Mouse (Mus musculus): ENCODE results near the gene Nf1.

The Nf1 gene

DNA sequence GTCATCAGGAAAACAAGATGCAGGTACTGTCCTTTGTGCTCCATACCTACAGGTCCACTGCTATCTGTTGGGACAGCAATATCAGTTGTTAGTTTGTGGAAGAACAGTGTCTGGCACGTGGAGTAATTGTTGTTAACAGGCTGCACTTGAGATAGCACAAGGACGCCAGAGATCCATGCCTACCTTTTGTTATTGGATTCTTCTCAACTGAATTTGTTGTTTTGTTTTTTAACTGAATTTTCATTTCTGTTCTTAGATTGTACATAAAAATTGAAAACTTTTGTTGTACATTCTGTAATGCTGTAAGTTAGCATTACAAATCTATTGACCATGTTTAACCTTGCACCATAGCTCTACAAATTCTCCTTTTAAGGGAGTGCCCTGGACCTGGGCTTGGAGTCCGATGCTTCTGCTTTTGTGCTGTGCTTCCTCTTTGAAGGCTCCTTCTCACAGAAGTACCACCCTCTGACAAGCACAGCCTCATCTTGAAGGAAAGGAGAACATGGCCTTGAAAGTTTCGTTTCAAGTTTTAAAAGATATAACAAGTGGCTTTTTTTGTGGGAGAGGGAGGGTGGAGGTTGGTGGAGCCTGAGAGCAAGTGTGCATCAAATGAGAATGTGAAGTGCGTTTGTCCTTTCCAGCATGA, 188.4 kb downstream of the Nf1 start:
- no peak for DNase-seq (ENCODE audit: low spot score)

DNA sequence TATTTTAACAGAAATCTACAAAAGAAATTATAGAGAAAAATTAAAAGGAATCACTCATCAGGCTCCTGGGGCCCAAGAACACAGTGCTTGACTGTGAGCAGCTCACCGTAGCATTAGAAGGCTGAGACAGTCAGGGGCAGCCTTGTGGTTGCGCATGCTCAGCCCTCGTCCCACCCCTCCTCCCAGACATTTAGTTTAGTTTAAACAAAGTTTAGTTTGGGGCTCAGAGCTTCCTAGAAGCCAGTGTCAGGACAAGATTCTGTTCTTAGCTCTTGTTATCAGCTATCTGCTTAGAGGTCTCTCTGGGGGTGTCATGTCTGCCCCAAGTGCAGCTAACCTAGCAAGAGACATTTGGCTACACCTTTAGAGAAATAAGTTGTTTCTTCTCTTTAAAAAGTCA, 189.1 kb downstream of the Nf1 start:
- DNase-seq (ENCODE audit: low spot score) = no peak

DNA sequence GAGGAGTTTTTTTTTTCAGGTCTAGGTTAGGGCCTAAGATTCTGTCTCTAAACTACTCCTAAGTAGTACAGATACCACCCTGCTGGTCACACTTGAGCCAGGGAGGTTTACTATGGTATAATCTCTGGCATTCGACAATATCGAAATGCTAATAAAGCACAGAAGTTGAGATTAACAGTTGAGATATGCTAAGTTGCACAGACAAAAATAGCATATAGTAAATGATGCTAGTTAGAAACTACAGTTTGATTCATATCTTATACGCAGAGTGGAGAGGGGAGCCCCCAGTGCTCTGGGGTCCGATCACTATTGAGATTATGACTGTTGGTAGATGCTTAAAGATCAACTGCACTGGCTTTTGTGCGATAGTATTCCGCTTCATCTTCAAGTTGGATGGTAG, 189.7 kb downstream of the Nf1 start:
- no peak for DNase-seq (ENCODE audit: low spot score)

DNA sequence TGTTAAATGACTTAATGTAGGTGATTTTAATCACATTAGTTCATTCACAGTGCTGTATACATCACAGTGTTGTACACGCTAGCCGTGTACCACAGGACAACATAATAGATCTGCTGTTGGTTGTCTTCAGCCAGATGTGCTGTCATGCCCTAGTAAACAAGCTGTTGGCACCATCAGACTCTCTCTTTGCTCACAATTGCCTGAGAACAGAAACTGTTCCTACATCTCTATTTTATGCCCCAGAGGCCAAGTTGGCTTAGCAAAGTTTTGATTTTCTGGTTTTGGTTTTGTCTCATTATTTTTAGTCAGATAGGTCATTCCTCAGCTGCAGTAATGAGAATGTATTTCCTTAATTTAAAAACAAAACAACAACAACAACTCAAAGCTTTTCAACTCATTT, 190.2 kb downstream of the Nf1 start:
- no peak for DNase-seq (ENCODE audit: low spot score)

DNA sequence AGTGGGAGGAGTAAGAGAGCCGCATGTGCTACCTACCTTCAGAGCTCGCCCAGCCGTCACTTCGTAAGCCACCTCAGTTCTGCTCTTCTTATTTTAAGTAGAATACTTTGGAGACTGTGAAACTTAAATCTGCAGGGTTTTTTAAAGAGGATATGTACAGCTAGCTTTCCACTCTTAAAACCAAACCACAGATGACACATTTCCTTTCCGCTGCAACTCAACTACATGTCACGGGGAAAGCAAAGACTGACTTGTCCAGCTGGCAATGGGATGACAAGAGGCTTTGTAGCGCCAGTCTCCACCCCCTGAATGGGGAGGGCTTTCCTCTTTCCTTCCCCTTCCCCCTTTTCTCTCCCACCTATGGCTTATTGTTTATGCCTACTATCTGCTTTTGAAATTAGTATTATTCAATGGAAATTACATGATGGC, 190.9 kb downstream of the Nf1 start, which contains the start of the genes Evi2 and Evi2a:
TSS of gene Evi2 (minus strand) at position 257 of the 429 bp plus-strand sequence.
TSS of gene Evi2a (minus strand) at position 277 of the 429 bp plus-strand sequence.
- no peak for DNase-seq (ENCODE audit: low spot score)

DNA sequence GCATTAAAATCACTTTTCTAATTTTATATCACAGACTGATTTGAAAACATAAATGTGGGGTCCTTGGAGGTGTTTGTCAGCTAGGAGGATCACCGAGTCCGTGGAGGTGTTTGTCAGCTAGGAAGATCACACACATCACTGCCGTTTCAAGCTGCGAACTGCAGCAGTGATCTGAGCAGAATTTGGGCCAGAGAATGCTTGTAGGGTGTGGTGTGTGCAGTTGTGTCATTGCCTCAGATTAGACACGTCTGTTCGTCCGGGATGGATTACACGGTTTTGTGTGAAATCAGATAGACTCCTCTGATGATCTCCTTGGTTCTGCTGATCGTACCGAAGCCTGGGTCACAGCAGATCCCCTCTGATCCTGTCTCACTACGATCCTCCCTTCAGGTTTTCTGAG, 191.3 kb downstream of the Nf1 start:
- no peak for DNase-seq (ENCODE audit: low spot score)

DNA sequence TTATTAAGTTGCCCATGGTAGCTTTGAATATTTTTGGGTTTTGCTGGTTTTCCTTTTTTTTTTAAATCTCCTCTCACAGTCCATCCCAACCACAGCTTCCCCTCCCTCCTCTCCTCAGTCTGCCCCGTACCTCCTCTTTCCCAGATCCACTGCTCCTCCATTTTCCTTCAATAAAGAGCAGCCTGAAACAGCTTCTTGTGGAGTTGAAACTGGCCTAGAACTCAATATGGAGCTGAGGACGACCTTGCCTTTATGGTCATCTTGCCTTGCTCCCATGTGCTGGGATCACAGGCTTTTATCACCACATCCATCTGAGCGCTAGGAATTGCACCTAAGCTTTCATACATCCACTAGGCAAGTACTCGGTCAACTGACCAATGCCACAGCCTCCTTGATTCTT, 192.0 kb downstream of the Nf1 start:
- DNase-seq (ENCODE audit: low spot score) = no peak

DNA sequence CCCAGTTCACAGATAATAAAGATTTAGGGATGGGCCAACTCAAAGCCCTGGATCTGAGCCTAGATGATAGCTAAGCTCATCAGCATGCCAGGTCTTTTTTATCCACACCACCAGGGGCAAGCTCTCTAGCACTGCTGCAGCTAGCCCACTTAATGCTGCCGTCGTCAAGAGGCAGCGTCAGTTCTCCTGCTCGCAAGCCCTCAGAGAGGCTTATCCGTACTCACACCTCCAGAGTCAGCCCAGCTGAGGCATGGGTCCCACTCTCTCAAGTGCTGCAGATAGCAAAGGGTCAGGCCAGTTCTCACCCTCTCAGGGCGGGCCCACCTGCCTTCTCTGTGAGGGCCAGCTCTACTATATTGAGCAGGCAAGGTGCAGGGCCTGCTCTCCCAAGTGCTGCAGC, 193.8 kb downstream of the Nf1 start:
- DNase-seq (ENCODE audit: low spot score) = no peak

DNA sequence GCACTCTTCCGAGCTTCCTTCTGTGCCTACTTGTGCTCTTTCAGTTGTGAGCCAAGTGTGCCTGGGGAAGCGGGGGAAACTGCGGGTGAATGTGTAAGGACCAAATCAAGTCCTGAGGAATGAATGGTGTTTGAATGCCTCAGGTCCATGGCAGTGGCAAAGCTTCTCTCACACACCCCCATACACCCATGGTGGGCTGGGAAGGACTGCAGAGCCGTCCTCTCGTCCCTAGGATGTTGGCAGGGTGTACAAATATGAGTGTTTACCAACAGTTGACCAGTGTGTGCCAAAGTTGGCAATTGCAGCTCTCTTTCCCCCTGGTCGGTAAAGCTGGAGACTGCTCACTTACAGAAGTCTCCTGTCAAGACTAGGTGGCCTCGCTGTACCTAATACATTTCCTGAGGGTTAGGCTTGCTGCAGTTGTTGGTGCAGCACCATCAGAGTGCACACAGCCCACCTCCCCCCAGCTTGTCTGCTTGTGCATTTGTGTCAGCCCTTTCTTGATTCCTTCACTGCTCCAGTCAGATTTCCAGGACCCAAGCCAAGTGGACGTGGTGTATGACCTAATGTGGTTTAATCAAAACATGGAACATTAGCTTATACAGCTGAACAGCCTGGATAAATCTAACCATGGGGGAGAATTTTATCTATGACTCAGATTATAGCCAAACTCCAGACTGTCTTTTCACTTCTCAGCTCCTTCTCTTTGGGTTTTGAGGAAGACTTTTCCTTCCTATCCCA, 194.6 kb downstream of the Nf1 start:
- DNase-seq (ENCODE audit: low spot score) = no peak

DNA sequence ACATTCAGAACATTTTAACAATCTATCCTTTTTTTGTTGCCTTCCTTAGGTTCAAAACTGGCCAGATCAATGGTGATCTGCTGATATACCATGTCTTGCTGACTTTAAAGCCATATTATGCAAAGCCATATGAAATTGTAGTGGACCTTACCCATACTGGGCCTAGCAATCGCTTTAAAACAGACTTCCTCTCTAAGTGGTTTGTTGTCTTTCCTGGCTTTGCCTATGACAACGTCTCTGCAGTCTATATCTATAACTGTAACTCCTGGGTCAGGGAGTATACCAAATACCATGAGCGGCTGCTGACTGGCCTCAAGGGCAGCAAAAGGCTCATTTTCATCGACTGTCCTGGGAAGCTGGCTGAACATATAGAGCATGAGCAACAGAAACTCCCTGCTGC, 196.1 kb downstream of the Nf1 start:
- no peak for DNase-seq (ENCODE audit: low spot score)

DNA sequence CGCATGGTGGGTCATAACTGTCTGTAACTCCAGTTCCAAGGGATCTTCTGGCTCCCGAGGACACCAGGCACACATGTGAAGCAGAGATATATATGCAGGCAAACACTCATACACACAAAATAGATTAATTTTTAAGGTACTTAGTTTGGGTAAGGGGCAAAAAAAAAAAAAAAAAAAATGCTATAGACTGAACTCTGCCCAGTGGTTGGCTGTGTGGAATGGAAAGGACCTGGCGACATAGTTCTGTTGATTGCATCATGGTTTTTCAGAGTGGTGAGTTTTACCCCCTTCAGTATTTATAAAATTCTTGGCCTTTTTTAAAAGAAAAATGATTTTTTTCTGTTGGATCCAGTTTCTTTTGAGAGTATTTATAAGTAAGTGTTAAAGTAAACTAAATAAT, 196.8 kb downstream of the Nf1 start:
- no peak for DNase-seq (ENCODE audit: low spot score)

DNA sequence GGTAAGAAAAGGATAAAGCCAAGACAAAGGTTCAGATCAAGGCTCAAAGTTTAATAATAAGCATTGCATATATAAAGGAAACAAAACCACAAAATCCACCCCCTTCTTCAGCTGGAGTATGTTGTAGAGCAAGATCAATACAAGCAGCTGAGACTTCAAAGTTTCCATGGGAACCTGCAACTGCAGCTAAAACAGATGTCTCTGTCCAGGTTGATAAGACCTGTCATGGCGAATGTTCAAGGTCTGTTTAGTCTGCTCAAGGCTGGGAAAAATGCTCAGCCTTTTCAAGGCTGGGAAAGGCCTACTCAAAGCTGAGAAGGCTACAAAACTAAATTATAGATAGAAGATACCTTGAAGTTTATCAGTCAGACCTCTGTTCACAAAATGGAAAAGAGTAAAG, 213.1 kb downstream of the Nf1 start:
- no peak for DNase-seq (ENCODE audit: low spot score)

DNA sequence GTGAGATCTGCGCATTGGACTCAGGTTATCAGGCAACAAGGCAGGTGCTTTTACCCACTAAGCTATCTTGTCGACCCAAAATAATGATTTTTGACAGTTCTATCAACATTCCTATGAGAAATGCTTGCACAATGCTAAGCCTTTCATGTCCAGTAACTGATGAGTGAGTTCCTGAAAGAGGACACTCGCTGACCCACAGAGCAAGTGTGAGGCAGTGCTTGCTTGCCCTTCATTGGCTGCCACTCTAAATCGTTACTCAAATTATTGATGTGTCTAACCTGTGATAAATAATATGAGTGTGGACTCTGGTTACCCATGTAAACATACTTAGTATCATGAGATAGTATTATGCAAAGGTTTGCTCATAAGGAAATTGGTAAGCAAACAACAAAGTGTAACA, 221.0 kb downstream of the Nf1 start:
- DNase-seq (ENCODE audit: low spot score) = no peak

DNA sequence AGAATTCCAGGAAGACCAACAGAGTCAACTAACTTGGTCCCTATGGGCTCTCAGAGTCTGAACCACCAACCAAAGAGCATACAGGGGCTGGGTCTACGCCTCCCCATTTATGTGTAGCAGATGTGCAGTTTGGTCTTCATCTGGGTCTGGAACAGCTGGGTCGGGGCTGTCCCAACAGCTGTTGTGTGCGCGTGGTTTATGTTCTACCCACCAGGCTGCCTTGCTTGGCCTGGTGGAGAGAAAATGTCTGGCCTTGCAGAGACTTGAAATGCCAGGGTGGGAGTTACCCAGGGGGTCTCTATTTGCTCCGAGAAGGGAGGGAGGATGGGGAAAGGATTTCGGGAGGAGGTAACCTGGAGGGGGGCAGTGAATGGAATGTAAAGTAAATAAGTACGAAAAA, 224.0 kb downstream of the Nf1 start:
- no peak for DNase-seq (ENCODE audit: low spot score)

DNA sequence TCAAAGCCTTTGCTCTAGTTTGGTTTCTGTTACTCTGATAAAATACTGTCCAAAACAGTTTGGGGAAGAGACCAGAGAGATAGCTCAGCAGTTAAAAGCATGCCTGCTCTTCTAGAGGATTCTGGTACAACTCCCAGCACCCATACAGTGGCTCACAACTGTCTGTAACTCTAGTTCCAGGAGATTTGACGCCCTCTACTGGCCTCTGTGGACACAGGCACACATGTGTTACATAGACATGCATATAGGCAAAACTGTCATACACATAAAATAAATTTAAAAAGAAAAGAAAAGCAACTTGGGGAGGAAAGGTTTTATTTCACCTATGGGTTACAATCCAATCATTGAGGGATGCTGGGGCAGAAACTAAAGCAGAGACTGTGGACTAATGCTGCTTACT, 227.5 kb downstream of the Nf1 start:
- no peak for DNase-seq (ENCODE audit: low spot score)

DNA sequence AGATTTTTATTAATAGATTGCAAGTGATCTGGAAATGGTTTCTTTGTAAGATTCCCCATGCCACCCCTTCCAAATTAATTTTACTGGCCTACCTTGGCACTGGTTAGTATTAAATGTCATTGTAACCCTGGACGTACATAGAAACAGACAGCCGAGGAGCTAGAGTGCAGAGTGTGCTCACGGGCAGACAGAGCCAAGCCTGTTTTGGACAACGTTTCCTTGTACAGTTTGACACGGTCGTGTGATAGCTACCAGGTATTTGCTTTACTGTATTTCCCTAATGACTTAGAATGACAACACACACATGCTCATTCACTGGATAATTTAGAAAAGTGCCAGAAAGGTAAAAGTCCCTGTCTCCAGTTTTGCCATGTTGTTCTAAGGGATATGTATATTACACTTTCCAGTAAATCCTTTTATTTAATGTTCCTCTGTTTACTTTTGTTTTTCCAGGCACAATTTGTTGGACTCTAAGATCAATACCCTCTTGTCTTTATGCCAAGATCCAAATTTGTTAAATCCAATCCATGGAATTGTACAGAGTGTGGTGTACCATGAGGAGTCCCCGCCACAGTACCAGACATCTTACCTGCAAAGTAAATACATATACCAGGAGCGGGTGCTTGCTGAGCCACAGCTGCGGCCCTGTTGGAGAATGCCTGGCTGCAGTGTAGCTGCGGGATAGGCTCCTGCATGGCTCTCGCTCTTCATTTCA, 228.9 kb downstream of the Nf1 start:
- DNase-seq (ENCODE audit: low spot score) = no peak

DNA sequence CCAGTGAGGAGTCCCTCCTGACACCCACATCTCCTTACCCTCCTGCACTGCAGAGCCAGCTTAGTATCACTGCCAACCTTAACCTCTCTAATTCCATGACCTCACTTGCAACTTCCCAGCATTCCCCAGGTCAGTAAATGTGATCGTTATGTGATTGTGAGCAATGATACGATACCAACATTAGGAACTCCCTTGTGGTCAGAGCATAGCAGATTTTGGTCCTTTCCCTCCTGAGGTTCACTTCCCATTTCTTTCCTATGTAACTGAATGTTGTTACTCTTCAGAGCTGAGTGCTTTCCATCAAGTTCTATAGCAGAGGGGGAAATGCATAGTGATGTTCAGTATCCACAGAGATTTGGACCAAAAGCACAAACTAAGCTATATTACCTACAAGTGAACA, 230.8 kb downstream of the Nf1 start:
- DNase-seq (ENCODE audit: low spot score) = no peak

DNA sequence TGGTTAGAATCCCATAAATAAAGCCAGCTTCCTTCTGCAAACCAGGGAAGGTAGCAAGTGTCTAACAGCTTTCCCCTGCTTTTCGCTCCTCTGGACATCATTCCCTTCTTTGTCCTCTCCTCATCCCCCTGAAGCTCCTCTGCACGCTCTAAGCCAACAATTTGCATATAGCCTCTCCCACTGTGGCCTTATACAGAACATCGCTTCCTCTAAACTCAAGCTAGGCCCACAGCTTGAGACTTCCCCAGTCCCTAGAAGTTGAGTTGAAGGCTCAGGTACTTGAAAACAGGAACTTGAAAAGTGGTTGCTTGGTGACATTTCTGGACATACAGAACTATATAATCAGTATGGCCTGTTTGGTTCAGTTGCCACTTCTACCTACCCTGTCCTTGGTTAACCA, 234.3 kb downstream of the Nf1 start:
- DNase-seq (ENCODE audit: low spot score) = no peak

DNA sequence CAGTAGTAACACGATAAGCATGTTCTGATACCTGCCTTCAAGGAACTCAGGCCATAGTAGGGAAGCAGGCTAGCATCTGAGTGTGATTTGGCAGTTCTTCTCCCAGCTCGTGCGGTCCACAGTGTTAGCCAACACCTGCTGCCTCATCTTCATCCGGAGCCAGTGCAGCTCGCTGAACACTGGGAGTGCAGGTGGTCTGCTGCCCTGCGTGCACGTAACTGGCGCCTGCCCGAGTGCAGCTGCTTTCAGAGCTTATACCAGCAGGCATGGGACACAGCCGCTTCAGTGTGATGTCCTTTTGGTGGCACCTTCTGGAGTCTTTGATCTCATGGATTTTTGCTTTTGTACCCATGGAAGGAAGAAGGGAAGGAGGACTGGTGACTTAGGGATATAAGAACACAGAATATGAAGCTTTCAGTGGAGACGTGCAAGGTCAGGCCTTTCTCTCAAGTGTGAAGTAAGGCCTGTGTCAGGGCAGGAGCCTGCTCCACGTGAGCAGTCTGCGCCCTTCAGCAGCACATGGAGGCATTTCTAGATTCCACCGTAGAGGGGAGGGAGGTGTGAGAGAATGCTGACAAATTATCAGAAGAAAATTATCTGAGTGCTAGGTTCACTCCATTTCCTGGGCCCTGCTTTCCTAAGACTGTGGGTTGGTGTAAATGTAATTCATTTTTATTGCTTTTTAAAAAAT, 236.0 kb downstream of the Nf1 start:
- DNase-seq (ENCODE audit: low spot score) = no peak

DNA sequence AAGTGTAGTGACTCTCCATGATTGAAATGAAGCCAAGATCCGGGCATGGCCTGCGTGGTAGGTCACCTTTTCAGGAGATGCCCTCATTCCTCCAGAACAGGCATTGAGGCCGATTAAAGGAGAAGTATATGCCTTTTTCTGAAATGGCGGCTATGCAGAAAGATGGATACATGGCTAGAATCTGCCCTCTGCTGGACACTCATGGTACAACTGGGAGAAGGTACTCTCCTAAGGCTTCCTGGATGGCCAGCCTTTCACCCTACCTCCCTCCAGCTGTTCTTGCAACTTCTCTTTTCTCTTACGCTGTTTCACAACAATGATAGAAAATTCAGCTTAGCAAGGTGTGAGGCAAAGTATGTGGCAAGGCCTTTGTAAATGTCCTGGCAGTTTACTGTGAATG, 238.2 kb downstream of the Nf1 start:
- no peak for DNase-seq (ENCODE audit: low spot score)

DNA sequence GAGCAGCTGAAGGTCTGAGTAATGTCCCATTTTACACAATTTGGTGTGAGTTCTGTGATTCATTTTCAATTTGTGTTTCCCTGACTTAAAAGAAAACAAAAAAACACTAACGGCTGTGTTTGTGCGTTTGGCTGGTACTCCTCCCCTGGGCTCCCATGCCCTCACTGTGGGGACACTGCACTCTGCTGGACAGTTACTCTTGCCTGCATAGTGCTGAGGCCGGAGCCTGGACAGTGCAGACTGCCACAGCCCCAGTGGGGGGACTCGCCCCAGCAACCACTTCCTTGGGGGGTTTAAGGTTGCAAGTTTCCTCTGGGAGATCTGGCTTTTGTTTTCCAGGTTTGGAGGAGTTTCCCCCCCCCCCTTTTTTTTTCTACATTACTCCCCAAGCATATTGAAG, 241.2 kb downstream of the Nf1 start:
- DNase-seq (ENCODE audit: low spot score) = no peak

DNA sequence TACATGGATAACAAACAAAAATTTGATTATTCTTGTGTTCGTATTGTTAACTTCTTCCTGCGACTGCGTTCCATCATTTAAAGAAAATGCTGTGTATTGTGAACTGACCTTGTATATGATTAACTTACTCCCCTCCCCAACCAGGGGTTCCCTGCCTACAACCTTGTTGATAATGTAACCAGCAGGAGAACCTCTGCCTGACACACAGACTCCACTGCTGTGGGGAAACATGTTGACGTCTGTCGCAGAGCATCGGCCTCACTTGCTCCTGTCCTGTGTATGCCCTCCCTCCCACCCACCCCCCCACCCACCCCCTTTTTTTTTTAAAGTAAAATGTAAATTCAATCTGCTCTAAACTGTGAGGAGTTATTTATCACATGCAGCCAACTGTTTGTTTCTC, 241.8 kb downstream of the Nf1 start:
- no peak for DNase-seq (ENCODE audit: low spot score)

DNA sequence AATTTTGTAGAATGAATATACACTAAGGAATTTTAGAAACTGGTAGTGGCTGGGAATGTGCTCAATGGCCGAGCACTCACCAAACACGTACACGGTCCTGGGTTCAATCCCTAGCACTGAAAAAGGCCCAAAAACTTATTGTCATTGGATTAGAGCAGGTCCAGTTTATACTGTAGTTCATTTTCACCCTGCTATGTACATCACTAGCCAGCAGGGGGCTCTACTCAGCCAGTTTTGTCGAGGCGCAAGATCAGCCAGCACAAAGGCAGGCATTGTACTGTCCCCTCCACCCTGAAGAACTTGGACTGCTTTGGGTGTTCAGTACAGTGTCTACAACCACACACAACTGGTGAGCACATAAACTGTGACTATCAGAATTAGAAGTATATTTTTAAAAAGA, 244.7 kb downstream of the Nf1 start:
- no peak for DNase-seq (ENCODE audit: low spot score)
